Mouse (Mus musculus): ENCODE measurements around the gene Tmem150a. TPM values are rescaled to one million over a fixed set of nuclear protein-coding genes. Genes with fewer than 3 reads are reported as not detected.

The Tmem150a gene
- polyA plus RNA-seq, 1 experiment from 2014 or later = 9.2 TPM

DNA sequence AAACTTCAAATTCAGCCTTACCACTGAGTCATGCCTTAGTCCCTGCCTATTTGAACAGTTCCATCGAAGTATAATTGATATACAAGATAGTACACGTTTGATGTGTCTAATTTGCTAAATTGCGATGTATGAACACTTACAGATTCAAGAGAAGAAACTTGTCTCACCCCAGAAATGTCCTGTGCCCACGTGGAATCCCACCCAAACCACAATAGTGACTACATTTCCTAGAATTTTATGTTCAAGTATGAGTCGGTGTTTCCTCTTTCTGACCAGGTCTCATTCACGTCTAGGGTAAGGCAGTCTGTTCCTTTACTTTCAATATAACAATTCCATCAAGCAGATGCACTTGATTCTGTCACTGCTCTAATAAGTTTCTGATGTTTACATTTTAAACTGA, 9.6 kb upstream of the Tmem150a start:
- no peaks in the 10 kb centered on the region for H3K27me3 ChIP-seq (ENCODE audit: control insufficient read depth, insufficient read depth, low read length)
- H3K4me2 ChIP-seq (replicated peaks; ENCODE audit: low read depth, low read length) = peak overlapping the region; percentile 44; the same call in 1 of the 2 replicates
- DNase-seq (ENCODE audit: low spot score) = no peak
- H3K4me1 ChIP-seq (replicated peaks; ENCODE audit: control insufficient read depth, insufficient read depth, low read length) = peaks cover 6% of the 10 kb centered on the region
- no peak overlapping the region for H3K9ac ChIP-seq (ENCODE audit: low read depth, low read length)
- H3K36me3 ChIP-seq (ENCODE audit: control insufficient read depth, insufficient read depth, low read length) = no peaks in the 10 kb centered on the region
- WGBS = 50% methylated on average over 6 of the region's 6 CpGs
- ATAC-seq (ENCODE audit: low FRiP score) = no peak
- H3K9me3 ChIP-seq (ENCODE audit: control insufficient read depth, low read length) = no peaks in the 10 kb centered on the region
- H3K27ac ChIP-seq (ENCODE audit: low read depth, low read length) = no peak overlapping the region
- no peak overlapping the region for H3K4me3 ChIP-seq (ENCODE audit: low read depth, low read length)

DNA sequence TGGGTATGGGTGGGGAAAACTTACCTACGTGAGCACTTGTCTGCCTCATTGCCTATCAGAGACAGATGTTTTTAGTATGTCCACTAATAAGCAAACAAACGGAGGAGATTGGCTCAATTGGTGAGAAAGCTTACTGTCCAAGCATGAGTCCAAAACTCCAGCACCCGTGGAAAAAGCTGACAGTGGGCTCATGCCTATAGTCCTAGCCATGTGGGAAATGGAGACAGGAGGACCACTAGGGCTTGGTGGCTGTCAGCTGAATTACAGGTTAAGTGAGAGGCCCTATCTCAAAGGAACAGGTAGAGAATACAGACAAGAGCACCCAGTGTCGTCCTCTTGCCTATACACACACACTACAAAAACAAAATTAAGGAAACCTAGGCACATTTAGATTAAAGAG, 9.0 kb upstream of the Tmem150a start:
- Histone ChIP-seq H3K4me1 (replicated peaks; ENCODE audit: control insufficient read depth, insufficient read depth, low read length) (peaks cover 6% of the 10 kb centered on the region), H3K27ac (ENCODE audit: low read depth, low read length) (no peak overlapping the region), H3K36me3 (ENCODE audit: control insufficient read depth, insufficient read depth, low read length) (no peaks in the 10 kb centered on the region), H3K4me2 (replicated peaks; ENCODE audit: low read depth, low read length) (0 out of 2 replicates have a peak overlapping the region, but pooled peaks have one; percentile 7), H3K9me3 (ENCODE audit: control insufficient read depth, low read length) (no peaks in the 10 kb centered on the region), H3K4me3 (ENCODE audit: low read depth, low read length) (no peak overlapping the region), H3K9ac (ENCODE audit: low read depth, low read length) (no peak overlapping the region), H3K27me3 (ENCODE audit: control insufficient read depth, insufficient read depth, low read length) (no peaks in the 10 kb centered on the region)
- no peak for ATAC-seq (ENCODE audit: low FRiP score)
- DNase-seq (ENCODE audit: low spot score) = no peak
- WGBS = 89% methylated on average over 4 of the region's 4 CpGs

DNA sequence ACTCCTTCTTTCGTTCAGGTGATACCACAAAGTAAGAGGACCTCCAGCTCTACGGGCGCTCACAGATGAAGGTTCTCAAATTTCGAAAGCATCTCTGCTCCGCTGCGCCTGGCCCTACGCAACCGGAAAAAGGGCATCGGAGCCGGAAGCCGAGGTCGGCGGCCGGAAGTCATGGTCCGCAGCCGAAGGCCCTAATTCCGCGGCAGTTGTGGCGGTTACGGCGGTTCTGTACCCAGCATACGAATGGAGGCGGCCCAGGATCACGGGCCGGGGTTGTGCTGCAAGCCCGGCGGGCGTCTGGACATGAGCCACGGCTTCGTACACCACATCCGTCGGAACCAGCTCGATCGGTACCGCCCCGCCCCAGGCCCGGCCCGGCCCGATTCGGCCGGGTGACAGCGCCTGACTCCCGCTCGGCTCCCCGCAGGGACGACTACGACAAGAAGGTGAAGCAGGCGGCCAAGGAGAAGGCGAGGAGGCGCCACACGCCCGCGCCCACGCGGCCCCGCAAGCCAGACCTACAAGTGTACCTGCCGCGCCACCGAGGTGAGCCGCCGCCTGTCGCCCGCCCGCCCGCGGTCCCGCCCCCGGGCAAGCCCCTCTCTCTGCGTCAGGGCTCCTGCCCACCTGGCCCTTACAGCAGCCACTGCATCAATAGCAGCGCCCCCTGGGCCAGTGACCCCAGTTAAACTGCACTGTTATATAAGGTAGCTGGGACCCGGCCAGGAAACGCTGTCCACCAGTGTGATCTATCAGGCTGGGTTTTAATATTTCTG, 7.9 kb upstream of the Tmem150a start, which contains the start of gene 0610030E20Rik:
0610030E20Rik (plus strand) TSS at position 152 of the 776 bp plus-strand sequence.
- Histone ChIP-seq H3K4me1 (replicated peaks; ENCODE audit: control insufficient read depth, insufficient read depth, low read length) (peaks cover 6% of the 10 kb centered on the region), H3K4me3 (ENCODE audit: low read depth, low read length) (peak within 1 kb of the TSS; percentile 93), H3K9ac (ENCODE audit: low read depth, low read length) (peak within 1 kb of the TSS; percentile 86), H3K27me3 (ENCODE audit: control insufficient read depth, insufficient read depth, low read length) (no peaks in the 10 kb centered on the region), H3K4me2 (replicated peaks; ENCODE audit: low read depth, low read length) (peak within 1 kb of the TSS; percentile 87), H3K9me3 (ENCODE audit: control insufficient read depth, low read length) (no peaks in the 10 kb centered on the region), H3K36me3 (ENCODE audit: control insufficient read depth, insufficient read depth, low read length) (no peaks in the 10 kb centered on the region), H3K27ac (ENCODE audit: low read depth, low read length) (peak within 1 kb of the TSS; percentile 78)
- peak; percentile 78 for ATAC-seq (ENCODE audit: low FRiP score)
- WGBS = 1% methylated on average over 67 of the region's 72 CpGs
- DNase-seq (ENCODE audit: low spot score) = peak; percentile 82

DNA sequence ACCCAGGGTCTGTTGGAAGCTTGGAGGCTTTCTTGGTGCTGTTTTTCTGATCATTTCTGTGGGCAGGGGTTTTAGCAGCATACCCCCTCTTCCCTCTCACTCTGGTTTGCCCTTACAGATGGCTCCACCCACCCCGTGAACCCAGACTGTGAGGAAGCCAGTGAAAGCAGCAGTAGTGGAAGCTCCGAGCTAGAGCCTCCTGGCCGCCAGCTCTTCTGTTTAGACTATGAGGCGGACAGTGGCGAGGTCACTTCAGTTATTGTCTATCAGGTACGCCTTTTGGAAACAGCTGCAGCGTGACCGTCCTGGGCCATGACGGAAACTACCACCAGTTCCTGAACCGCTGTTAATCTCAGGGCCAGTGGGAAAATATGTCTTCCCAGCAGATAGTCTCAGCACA, 6.8 kb upstream of the Tmem150a start:
- no peaks in the 10 kb centered on the region for H3K27me3 ChIP-seq (ENCODE audit: control insufficient read depth, insufficient read depth, low read length)
- H3K9me3 ChIP-seq (ENCODE audit: control insufficient read depth, low read length) = no peaks in the 10 kb centered on the region
- H3K4me2 ChIP-seq (replicated peaks; ENCODE audit: low read depth, low read length) = no peak overlapping the region; the same call in 1 of the 2 replicates
- no peak overlapping the region; the same call in 1 of the 2 replicates for H3K4me3 ChIP-seq (ENCODE audit: low read depth, low read length)
- ATAC-seq (ENCODE audit: low FRiP score) (no peak), DNase-seq (ENCODE audit: low spot score) (no peak)
- WGBS = 83% methylated on average over 10 of the region's 10 CpGs
- no peaks in the 10 kb centered on the region for H3K36me3 ChIP-seq (ENCODE audit: control insufficient read depth, insufficient read depth, low read length)
- H3K4me1 ChIP-seq (replicated peaks; ENCODE audit: control insufficient read depth, insufficient read depth, low read length) = peaks cover 6% of the 10 kb centered on the region
- no peak overlapping the region; the same call in 1 of the 2 replicates for H3K9ac ChIP-seq (ENCODE audit: low read depth, low read length)
- H3K27ac ChIP-seq (ENCODE audit: low read depth, low read length) = no peak overlapping the region

DNA sequence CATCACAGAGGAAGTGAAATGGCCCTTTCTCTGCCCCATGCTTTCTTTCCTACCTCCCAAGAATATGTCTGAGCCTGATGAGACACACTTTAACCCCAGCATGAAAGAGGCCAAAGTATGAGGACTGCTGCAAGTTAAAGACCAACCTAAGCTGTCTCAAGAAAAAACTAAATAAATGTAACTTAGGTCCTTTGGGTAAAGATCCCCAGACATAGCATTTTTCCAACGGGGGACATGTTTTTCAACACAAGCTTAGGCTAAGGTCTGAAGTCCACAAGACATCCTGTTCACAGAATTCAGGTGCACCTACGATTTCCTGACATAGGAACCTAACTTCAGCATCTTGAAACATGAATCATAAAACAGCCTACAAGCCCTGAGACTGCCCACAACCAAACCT, 5.0 kb upstream of the Tmem150a start:
- WGBS = 97% methylated on average over 2 of the region's 2 CpGs
- no peak for DNase-seq (ENCODE audit: low spot score)
- Histone ChIP-seq H3K27me3 (ENCODE audit: control insufficient read depth, insufficient read depth, low read length) (no peaks in the 10 kb centered on the region), H3K4me2 (replicated peaks; ENCODE audit: low read depth, low read length) (no peak overlapping the region), H3K27ac (ENCODE audit: low read depth, low read length) (no peak overlapping the region), H3K4me1 (replicated peaks; ENCODE audit: control insufficient read depth, insufficient read depth, low read length) (peaks cover 10% of the 10 kb centered on the region), H3K4me3 (ENCODE audit: low read depth, low read length) (no peak overlapping the region), H3K9me3 (ENCODE audit: control insufficient read depth, low read length) (no peaks in the 10 kb centered on the region), H3K9ac (ENCODE audit: low read depth, low read length) (no peak overlapping the region), H3K36me3 (ENCODE audit: control insufficient read depth, insufficient read depth, low read length) (no peaks in the 10 kb centered on the region)
- ATAC-seq (ENCODE audit: low FRiP score) = no peak

DNA sequence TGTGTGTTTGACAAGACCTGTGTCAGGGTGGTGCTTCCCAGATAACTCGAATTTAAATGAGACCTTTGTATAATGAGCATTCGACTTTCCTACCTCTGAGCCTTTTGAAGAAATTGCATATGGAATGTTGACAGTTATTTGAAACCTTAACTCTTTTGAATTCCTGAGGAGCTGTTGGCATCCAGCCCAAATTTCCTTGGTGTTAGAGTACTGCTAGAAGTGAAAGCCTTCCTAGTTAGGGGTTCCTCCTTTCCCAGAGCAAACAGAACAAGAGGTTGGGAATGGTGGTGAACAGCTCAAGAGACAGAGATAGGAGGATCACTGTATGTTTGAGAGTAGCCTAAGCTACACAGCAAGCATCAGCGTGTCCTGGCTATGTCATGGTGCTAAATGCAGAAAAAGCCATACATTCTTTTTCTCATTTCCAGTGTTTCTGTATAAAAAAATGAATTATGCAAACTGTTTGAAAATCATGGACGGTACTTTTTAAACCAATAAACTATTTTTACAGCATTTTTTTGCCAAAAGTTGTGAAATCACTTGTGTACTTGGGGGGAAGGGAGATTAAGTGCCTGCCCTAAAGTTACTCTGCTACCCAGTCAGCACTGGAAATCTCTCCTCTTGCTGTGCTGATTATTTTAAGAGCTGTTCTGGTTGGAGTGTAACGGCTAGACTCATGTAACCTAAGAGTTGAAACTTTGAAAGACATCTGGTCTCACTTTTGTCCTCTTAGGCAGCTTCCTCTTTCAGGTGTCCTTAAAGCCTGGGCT, 2.4 kb upstream of the Tmem150a start:
- H3K4me3 ChIP-seq (ENCODE audit: low read depth, low read length) = no peak overlapping the region
- no peaks in the 10 kb centered on the region for H3K27me3 ChIP-seq (ENCODE audit: control insufficient read depth, insufficient read depth, low read length)
- no peak for ATAC-seq (ENCODE audit: low FRiP score)
- H3K4me2 ChIP-seq (replicated peaks; ENCODE audit: low read depth, low read length) = no peak overlapping the region
- H3K27ac ChIP-seq (ENCODE audit: low read depth, low read length) = no peak overlapping the region
- H3K4me1 ChIP-seq (replicated peaks; ENCODE audit: control insufficient read depth, insufficient read depth, low read length) = peaks cover 10% of the 10 kb centered on the region
- WGBS = 73% methylated on average over 5 of the region's 5 CpGs
- no peak overlapping the region for H3K9ac ChIP-seq (ENCODE audit: low read depth, low read length)
- no peaks in the 10 kb centered on the region for H3K36me3 ChIP-seq (ENCODE audit: control insufficient read depth, insufficient read depth, low read length)
- no peaks in the 10 kb centered on the region for H3K9me3 ChIP-seq (ENCODE audit: control insufficient read depth, low read length)
- DNase-seq (ENCODE audit: low spot score) = no peak

DNA sequence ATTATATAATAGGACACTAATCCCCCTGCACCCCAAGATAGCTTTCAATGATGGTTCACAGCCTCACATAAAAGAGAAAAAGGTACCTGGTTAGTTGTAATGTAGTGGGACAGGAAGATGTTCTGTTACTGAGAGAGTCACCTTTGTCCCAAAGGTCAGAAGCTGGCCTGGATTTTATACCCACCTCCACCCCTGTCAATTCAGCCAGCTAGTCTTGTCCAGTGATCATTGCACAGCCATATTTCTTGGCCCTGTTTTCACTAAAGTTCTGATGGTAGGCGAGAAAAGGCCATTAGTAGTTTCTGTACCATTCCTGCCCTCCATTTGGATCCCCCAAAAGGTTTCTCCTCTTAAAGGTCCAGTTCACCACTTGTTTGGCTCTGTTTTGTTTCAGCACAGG, 1.2 kb upstream of the Tmem150a start:
- 86% methylated on average over 1 of the region's 1 CpGs for WGBS
- no peaks in the 10 kb centered on the region for H3K36me3 ChIP-seq (ENCODE audit: control insufficient read depth, insufficient read depth, low read length)
- H3K9me3 ChIP-seq (ENCODE audit: control insufficient read depth, low read length) = no peaks in the 10 kb centered on the region
- H3K27me3 ChIP-seq (ENCODE audit: control insufficient read depth, insufficient read depth, low read length) = no peaks in the 10 kb centered on the region
- H3K4me1 ChIP-seq (replicated peaks; ENCODE audit: control insufficient read depth, insufficient read depth, low read length) = peaks cover 4% of the 10 kb centered on the region; the same call in 1 of the 2 replicates
- DNase-seq (ENCODE audit: low spot score) (no peak), ATAC-seq (ENCODE audit: low FRiP score) (no peak)
- no peak overlapping the region for H3K4me3 ChIP-seq (ENCODE audit: low read depth, low read length)
- H3K4me2 ChIP-seq (replicated peaks; ENCODE audit: low read depth, low read length) = no peak overlapping the region
- H3K27ac ChIP-seq (ENCODE audit: low read depth, low read length) = no peak overlapping the region
- no peak overlapping the region for H3K9ac ChIP-seq (ENCODE audit: low read depth, low read length)

DNA sequence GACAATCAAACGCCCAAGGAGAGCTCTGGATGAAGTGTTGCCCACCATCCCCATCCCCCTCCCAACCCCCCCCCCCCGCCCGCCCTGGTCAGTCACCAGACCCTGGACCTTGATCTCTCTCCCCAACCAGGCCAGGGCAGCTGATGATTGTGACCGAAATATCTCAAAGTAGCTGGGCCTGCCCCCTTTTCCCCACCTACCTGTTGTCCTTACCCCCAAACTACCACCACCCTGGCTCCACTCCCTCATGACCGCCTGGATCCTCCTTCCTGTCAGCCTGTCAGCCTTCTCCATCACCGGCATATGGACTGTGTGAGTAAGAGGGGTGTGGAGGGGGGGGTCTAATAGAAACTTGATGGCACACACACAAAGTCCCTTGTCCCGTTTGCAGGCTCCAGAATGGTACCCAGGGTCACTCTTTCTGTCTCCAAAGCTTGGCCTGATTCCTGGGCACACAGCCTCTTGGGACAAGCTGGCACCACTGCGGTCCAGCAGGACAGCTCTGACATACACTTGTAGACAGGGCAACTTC, 820 bp downstream of the Tmem150a start:
- ATAC-seq (ENCODE audit: low FRiP score) (peak; percentile 38), DNase-seq (ENCODE audit: low spot score) (no peak)
- WGBS = 52% methylated on average over 5 of the region's 8 CpGs
- Histone ChIP-seq H3K4me1 (replicated peaks; ENCODE audit: control insufficient read depth, insufficient read depth, low read length) (peaks cover 4% of the 10 kb centered on the region; the same call in 1 of the 2 replicates), H3K4me2 (replicated peaks; ENCODE audit: low read depth, low read length) (peak overlapping the region; percentile 94), H3K27me3 (ENCODE audit: control insufficient read depth, insufficient read depth, low read length) (no peaks in the 10 kb centered on the region), H3K36me3 (ENCODE audit: control insufficient read depth, insufficient read depth, low read length) (no peaks in the 10 kb centered on the region), H3K9ac (ENCODE audit: low read depth, low read length) (peak overlapping the region; percentile 56; the same call in 1 of the 2 replicates), H3K4me3 (ENCODE audit: low read depth, low read length) (peak overlapping the region; percentile 47), H3K9me3 (ENCODE audit: control insufficient read depth, low read length) (no peaks in the 10 kb centered on the region), H3K27ac (ENCODE audit: low read depth, low read length) (no peak overlapping the region)
